Mouse (Mus musculus) layer of hippocampus, adult 9-10 months (tissue): ENCODE measurements around the gene 9930022D16Rik.

Experiments used
- DNase-seq: peaks from one replicate; pipeline ENCODE4 v3.0.0; 2022; ENCODE audit warnings: low spot score

9930022D16Rik gene

DNA sequence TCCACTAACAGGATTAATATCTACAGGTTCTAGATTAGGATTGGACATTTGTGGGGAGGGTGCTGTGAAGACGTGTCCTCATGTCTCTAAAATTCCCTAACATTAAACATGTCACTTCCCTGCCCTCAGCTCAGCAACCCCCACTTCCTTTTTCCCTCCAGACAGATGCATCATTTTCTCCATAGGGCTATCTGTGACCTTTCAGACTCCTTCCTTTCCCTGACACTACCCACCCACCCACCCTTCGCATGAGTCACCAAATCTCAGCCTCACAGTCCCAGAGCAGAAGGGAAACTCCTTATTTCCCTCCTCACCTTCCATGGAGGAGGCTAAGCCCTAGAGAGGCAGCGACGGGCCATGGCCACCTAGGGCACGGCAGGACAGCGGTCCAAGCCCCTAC is at the start of gene 9930022D16Rik:
TSS of gene 9930022D16Rik (plus strand) at position 301 of the 400 bp plus-strand sequence.
- DNase-seq: no peak

DNA sequence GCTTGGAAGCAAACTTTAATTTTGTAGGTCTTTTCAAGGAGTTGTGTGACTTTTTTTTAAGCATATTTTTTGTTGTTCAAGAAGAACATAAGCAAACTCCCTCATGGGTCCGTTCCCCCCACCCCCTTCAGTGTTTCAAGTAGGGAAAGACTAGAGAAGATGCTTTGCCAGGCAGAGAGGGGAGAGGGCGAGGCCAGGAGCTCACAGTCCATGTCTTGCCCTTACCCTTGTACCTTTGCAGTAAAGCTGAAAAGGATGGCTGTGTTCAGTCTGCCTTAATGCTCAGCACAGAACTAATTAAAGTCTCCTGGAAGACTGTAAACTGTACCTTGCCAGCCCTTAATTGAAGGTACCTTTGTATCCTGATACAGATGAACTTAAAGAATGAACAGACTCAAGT is 49.4 kb upstream of the 9930022D16Rik start:
- DNase-seq: no peak

DNA sequence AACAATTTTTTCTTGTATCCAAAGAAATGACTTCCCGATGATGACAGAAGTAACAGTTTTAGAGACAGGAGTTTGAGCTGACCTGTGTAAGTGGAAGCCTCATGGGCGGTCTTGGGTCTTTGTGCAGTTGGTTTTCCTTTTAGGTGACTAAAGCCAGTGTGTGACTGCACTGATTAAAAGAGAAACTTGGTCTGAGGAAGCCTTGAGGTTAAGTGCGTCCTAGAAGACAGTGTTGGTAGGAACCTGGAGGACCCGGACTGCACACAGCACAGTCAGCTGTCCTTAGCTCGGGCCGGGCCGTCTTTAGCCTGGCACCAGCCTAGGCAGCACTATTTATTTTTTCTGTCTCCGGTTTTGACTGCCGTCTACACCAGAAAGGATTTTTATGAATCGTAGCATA is 48.8 kb upstream of the 9930022D16Rik start:
- no peak for DNase-seq

DNA sequence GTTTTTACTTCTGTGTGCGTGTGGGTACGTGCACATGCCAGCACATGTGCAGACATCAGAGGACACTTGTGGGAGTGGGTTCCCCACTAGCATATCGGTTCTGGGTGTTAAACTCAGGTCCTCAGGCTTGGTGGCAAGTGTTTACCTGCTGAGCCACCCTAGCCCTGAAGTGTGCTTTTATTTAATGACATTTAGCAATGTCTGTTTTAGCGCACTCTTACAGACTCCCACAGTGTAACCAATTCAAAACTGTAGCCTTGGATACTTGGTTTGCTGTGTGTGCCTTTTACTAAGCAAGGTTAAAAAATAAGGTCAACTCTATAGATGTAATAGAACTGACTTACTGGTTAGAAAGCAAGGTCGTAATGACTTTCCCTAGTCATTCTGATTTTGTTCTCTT is 47.9 kb upstream of the 9930022D16Rik start:
- no peak for DNase-seq

GRCm38 (mm10) chr11:109366802-109367579 is 46.7 kb upstream of the 9930022D16Rik start:
- DNase-seq: no peak

DNA sequence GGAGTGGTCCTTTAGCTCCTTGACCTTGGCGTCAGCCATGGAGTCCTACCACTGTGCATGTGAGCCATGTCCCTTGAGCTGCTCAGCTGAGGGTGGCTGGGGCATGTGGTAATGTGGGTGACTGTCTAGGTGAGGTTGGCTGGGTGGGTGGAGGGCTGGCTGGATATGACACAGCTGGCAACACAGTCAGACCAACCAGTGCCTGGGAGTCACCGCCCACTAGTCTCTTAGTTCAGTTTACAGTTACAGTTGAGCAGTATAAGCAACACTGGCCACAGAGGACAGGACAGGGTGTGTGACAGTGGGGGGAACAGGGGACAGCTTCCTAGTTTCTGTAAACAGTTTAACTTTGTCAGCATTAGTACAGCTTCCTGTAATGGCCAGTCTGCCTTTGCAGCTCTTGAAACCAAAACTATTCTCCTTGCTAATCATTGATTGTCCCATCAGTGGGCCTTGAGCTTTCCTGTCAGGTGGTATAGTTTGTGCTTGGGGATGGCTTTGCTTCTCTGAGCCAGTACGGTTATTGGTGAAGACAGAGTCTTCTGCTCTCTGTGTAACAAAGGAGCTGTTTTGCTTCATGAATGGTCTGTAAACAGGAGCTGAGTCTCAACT is 44.6 kb upstream of the 9930022D16Rik start:
- DNase-seq: no peak

DNA sequence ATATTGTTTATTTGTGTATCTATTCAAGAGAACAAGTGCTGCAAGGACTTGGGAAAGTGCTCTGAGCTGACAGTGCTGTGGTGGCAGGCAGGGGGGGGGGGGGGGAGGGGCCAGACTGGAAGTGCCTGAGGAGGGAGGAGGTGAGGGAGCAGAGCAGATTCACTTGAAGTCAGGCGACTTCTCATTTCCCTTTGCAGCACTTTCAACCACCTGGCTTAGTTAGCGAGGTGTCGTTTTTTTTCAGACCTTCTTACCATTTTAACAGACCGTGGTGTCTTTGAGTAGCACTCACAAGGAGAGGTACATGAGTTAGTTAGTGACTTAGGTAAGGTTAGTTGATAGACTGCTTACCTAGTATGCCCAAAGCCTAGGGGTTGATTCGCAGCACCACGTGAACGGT is 38.3 kb upstream of the 9930022D16Rik start:
- no peak for DNase-seq

GRCm38 (mm10) chr11:109376484-109377143 is 37.1 kb upstream of the 9930022D16Rik start:
- no peak for DNase-seq

- no peak for DNase-seq
Observed at GRCm38 (mm10) chr11:109377477-109377876, 36.2 kb upstream of the 9930022D16Rik start.

GRCm38 (mm10) chr11:109378051-109378450 is 35.7 kb upstream of the 9930022D16Rik start:
- no peak for DNase-seq

DNA sequence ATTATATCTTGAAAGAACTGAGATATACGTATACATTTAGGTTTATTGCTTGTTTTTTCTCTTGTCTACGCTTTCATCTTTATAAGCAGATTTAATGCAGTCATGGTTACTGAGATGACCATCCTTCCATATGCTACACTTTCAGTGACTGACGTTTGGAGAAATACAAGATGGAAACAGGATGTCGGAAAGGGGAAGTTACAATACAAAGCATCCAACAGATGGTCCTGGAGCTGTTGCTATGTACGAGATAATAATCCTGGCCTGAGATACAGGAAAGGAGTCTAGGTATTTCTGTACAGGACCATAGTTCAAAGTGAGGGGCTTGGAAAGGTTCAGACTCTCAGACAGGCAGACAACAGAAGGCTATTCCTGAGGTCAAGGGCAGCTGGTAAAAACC is 33.1 kb upstream of the 9930022D16Rik start:
- DNase-seq: no peak

- no peak for DNase-seq
Observed at GRCm38 (mm10) chr11:109385296-109385695, 28.4 kb upstream of the 9930022D16Rik start.

GRCm38 (mm10) chr11:109389046-109389445 is 24.7 kb upstream of the 9930022D16Rik start:
- DNase-seq: no peak

DNA sequence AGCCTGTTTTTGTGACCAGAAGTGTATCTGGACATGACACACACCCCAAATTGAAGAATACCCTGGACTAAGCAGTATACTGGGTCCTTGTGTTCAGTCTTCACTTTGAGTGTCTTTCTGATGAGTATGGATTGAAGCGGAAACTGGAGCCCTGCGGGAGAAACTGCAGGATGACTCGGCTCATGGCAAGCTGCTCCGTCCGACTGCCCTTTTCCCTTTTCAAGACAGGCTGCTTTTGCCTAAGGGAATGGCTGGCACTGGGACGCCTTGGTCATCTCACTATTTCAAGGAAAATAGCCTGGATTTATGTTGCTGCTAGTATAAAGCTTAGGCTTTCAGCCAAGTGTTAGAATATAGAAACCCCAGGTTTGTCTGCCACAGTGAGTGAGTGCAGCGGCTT is 22.5 kb upstream of the 9930022D16Rik start:
- DNase-seq: no peak

- no peak for DNase-seq
Observed at GRCm38 (mm10) chr11:109391760-109392159, 22.0 kb upstream of the 9930022D16Rik start.

GRCm38 (mm10) chr11:109392601-109393000 is 21.1 kb upstream of the 9930022D16Rik start:
- no peak for DNase-seq

GRCm38 (mm10) chr11:109394758-109395157 is 19.0 kb upstream of the 9930022D16Rik start:
- no peak for DNase-seq

DNA sequence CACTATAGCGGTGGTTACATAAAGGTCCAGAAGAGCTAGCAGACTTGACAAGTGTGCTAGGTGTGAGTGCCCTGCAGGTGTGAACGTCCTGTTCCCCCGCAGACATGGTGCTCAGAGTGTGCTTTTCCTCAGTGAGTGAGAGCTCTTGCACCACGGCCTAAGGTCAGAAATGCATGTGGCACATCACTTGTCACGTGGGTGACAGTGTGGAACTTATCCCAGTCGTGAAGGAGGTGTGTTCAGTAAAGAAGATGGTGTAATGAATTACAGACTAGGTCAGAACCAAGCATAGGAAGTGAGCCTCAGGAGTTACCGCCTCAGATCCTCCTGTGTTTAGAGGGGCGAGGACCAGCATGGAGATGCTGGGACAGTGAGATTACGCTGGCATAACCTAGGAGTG is 18.4 kb upstream of the 9930022D16Rik start:
- no peak for DNase-seq

- DNase-seq: no peak
Observed at GRCm38 (mm10) chr11:109406431-109406830, 7.3 kb upstream of the 9930022D16Rik start.

- no peak for DNase-seq
Observed at GRCm38 (mm10) chr11:109410197-109410980, 3.3 kb upstream of the 9930022D16Rik start.

- DNase-seq: no peak
Observed at GRCm38 (mm10) chr11:109414802-109415201, 1.1 kb downstream of the 9930022D16Rik start.

DNA sequence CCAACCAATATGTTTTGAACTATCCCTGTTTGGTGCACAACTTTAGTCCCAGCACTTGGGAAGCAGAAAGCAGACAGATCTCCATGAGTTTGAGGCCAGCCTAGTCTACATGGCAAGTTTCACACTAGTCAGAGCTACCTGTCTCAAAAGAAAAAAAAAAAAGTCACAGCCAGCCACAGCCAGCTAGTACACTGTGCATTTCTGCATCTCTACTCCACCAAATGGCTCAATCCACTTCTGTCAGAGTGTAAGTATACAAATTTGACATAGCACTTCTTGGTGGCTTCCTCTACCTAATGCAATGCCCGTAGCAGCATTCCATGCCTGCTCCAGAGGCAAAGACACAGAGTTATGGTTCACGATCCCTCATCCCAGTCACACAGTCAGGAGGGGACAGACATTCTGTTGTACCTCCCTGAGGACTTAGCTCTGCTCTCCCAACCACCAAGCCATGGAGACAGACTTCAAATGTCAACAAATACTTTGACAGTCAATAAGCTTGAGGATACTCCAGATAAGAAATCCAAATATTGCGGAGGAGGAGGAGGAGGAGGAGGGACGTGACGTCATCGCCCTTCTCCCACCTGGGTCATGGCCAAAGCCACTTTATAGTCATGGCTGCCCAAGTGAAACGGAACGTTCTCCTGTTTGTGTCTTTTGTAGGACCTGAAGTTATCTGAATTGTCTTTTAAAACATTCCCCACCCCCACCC is 3.1 kb downstream of the 9930022D16Rik start:
- no peak for DNase-seq
